Mouse (Mus musculus): ENCODE data around the gene Speer4b.
"Not testable (repeated sequence)": the region's sequence is repeated elsewhere in the genome, so short reads cannot be mapped to it uniquely, and the experiment has no call there.

Gene Speer4b

GRCm38 (mm10) chr5:27501338-27501737, at the start of gene Speer4b:
Speer4b (minus strand) TSS chr5:27501438.
- DNase-seq (ENCODE audit: low spot score) = not testable (repeated sequence)

GRCm38 (mm10) chr5:27549291-27549690, 48.1 kb upstream of the Speer4b start:
- no peak for DNase-seq (ENCODE audit: low spot score)

DNA sequence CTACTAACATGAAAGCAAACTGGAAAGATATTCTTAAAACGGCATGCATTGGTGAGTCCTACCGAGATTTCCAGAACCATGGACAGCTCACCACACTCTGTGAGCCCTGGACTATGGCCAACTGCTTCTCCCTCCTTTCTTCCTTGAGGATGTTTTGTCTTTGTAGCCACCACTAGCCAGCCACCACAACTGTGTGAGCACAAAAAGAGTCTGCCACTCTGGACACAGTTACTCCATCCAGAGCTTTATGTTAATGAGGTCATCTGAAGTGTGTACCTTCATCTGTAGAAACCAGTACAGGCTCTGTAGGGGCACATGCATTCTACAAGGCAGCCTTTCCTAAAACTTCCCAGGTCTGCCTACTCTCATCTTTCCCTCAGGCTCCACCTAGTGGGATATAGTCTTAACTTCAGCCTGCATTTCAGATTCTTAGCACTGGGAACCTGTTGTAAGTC, 43.6 kb upstream of the Speer4b start:
- DNase-seq (ENCODE audit: low spot score) = peak; percentile 3

DNA sequence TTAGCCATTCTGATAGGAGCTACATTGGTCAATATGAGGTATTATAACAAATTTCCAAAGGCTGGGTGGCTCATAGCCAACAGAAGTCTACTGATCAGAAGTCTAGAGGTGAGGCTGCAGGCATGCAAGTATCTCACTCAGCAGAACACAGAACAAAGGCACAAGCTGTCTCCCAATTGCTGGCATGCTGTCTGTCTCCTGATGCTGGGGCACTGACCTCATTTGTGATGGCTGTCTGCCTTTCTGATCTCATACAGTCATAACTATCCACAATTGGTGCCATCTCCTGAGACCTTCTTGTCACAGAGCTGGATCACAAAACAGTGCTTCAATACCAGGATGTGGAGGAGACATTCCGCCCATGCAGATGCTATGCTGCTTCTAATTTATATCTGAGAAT, 25.7 kb upstream of the Speer4b start:
- no peak for DNase-seq (ENCODE audit: low spot score)

DNA sequence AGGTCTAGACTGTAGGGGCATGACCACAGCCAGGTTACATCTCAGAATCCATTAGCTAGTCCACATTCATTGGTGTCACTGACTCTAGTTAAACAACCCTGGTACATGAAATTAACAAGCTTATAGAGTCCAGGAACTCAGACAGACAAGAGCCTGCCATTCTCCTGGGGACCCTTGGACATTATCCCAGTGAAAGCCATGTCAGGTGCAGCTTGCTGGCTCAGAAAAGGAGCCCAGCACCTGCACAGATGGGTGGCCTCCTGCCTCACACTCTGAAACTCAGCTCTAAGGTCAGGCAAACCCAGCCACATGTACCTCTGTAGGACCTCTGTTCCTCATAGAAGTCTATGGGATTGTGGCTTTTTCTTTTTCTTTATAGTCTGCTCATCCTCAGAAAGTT, 17.5 kb upstream of the Speer4b start:
- DNase-seq (ENCODE audit: low spot score) = no peak

DNA sequence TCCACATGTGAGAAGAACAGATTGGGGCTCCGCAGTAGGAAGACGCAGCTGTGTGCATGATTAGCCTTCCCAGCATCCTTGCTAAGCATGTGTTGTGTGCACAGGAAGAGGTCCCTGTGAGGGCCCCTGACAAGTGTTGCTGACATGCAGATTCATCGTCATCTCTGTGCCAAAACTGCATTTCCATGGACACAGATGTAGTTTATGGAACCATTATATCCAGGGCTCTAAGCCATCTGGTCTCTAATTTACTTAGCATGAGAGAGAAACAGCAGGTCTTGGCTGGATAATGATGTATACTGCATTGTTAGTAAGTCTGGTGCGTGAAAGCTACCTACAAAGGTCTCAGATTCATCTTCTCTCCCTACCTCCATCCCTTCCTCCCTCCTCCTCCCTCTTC, 10.3 kb downstream of the Speer4b start:
- DNase-seq (ENCODE audit: low spot score) = no peak

DNA sequence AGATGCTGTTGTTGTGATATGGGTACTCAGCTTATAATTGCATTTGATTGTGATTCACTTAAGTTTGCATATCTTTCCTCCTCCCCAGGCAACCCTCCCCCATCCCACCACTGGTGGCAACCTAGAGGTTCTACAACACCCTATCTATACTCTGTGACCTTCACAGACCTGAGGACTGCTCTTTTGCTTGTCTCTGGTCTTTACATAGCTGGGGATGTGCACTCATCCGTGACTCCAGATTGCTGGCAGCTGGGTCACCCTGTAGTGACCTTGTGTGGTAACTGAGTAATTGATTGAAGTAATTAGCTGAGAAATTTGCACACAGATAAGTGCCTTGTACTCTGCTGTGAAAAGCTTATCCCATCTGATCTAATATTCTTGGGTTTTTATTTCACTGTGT, 15.1 kb downstream of the Speer4b start:
- no peak for DNase-seq (ENCODE audit: low spot score)

DNA sequence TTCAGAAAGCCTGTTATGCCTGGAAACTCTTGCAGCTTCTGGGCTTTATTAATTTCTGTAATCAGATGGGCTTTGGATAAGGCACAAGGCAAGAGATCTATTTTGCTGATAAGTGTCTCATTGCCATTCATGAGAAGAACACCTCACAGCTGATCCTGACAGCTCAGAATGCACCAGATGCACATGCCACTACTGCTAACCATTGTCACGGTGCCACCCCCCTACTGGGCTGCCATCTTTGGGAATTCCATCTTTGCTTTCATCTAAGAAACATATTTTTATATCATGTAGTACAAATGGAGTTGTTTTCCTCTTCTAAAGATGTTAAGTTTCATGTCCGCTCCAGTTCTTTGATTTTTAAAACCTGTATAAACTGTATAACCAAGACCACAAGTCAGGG, 19.5 kb downstream of the Speer4b start:
- DNase-seq (ENCODE audit: low spot score) = no peak

GRCm38 (mm10) chr5:27474964-27475465, 26.2 kb downstream of the Speer4b start:
- no peak for DNase-seq (ENCODE audit: low spot score)

DNA sequence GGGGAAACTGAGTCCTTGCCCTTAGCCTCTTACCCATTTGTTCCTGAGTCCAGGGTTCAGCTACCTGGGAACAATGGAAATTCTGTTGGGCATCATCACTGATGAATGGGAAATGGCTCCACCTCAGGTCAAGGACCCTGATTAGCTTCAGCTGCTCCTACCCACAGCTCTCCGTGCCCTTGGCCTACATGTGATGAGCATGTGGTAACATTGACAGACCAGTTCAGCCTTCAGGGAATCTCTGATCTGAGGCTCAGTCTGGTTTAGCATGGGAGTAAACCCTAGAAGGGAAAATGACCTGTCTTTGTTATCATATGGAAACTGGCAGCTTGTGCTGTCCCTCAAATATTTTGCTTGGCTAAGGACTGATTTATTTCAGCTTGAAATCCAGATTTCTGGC, 43.6 kb downstream of the Speer4b start:
- no peak for DNase-seq (ENCODE audit: low spot score)

DNA sequence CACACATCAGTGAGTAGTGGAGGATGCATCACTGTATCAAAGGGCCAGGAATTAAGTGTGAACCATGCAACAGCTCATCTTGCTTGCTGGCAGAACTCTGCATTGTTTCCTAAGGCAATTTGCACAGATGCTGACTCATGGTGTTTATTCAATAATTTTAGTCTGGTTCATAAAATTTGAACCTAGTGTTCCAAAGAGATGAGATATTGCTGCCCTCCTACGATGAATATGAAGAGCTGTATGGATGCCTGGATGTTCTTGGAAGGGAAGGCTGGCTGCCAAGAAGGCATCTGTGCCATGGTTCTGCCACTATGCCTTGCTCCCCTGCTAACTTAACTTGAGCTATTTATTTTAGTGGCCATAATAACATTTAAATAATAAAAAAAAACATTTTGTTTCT, 44.3 kb downstream of the Speer4b start:
- no peak for DNase-seq (ENCODE audit: low spot score)

DNA sequence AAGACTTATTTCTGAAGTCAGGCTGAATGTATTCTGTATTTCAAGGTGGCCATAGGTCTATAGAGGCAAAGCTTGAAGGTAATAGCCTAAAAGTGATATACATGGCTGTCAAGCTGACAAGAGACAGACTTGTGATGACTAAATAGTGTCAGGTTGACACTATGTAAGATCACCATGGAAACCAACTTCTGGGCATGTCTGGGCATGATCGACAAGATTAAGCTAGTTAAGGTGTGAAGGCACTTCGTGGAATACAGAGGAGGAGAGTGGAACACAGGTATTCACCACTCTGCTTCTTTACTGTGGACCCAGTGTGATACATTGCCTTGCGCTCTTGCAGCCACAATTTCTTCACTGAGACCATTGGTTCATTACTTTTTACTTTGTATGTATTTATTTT, 46.9 kb downstream of the Speer4b start:
- DNase-seq (ENCODE audit: low spot score) = no peak

- no peak for DNase-seq (ENCODE audit: low spot score)
Measured at GRCm38 (mm10) chr5:27453201-27453845, 47.9 kb downstream of the Speer4b start.

Data from urinary bladder, postnatal 25 days (tissue).